Mouse (Mus musculus): Measurements from ENCODE around the gene Vezf1.

DNA sequence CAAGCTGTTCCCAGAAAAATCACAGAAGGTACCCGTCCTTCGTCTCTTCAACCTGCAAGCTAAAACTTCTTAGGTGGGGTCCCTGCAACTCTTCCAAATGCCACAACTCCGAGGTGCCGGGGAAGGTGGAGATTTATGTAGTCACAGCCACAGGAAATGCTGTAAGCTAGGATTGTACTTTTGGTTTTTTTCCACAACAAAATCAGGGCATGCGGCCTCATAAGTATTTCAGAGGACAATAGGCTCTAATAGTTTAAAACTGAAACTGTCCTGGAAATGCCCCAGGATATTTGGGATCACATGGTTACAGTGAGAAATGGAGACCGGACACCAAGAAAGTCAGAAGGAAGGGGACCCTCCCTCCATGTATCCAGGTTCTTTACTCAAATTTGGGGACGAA lies 37.9 kb upstream of the Vezf1 start:
- TF ChIP-seq POLR2A (IDR thresholded peaks at IDR 0.05; ENCODE audit: borderline replicate concordance, extremely low read depth, insufficient read depth, insufficient read length, poor library complexity, severe bottlenecking) (no peak), CTCF (IDR thresholded peaks at IDR 0.05; ENCODE audit: borderline replicate concordance, extremely low read depth, insufficient read depth, insufficient read length) (no peak)
